Mouse (Mus musculus): Measurements from ENCODE around the gene Hbq1a.

GRCm38 (mm10) chr11:32342770-32343191, 42.9 kb downstream of the Hbq1a start:
- no peak for TF ChIP-seq GATA1 (IDR thresholded peaks at IDR 0.05; ENCODE audit: low read length)
- no peak for TF ChIP-seq TAL1 (IDR thresholded peaks at IDR 0.05; ENCODE audit: low read length)

All from erythroblast, embryonic 14.5 days (primary cell).